Mouse (Mus musculus) 3134 (cell line): ENCODE data around the gene Ccnyl1.
A peak's percentile ranks its signal among the peaks of the same experiment; 100 is the strongest.
"Not testable (repeated sequence)": the region's sequence is repeated elsewhere in the genome, so short reads cannot be mapped to it uniquely, and the experiment has no call there.

Experiments used
- DNase-seq: peaks from one replicate; pipeline ENCODE4 v3.0.0-alpha.2; 2011; ENCODE audit warnings: low spot score; ENCODE audit not compliant: insufficient read length; ENCODE audit errors: extremely low read depth

Gene Ccnyl1

DNA sequence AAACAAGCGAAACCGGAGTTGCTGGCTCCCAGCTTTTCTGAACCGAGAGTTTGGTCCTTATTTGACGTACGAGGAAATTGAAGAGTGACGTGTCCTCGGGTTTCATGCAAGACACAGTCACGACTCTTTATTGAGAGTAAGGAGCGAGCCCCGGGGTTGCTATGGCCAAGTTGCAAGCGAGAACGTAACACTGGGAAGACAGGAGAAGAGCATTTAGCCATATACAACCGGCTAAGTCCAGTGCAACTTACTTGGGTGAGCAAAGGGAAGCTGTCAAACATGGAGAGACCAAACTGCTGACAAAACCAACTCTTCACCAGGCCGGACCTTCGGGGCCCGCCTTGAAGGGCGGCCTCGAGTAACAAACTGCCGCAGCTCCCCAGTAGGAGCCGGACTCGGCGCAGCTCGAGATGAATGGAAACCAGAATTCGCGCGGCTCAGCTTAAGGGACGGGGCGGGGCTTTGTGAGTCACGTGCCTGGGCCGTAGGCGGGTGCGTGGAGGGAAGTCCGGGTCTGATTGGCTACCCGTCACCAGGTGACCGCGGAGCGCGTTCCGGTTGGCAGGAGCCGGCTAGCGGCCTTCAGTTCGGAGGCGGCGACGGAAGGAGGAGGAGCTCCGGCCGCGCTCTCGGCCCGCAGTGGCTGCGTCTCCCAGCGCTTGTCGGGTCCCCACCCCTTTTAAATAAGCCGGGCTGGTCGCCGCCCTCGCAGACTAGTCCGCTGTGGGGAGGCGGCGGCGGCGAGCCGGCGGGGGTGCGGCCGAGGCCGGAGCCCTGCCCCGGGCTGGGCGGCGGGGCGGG, at the start of gene Ccnyl1:
Gene Ccnyl1 (plus strand): TSS at position 243 of the 801 bp plus-strand sequence.
- peak; percentile 100 for DNase-seq

DNA sequence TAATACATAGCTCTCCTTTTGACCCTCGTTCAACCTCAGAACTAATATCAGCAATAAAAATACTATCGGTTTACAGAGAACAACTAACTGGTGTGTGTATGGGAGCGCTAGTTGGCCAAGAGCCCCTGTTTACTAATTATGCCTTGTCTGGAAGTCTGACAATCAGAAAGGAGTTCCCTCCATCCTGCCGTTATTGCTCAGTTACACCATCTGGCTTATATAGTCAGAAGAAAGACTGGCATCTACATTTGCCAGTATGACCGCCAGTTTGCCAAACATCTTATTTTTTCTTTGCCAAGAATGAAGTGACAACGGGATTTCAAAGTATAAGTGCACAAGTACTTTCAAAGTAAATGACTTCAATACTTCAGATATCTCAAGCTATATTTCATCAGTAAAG, 49.2 kb upstream of the Ccnyl1 start:
- DNase-seq, result no peak

DNA sequence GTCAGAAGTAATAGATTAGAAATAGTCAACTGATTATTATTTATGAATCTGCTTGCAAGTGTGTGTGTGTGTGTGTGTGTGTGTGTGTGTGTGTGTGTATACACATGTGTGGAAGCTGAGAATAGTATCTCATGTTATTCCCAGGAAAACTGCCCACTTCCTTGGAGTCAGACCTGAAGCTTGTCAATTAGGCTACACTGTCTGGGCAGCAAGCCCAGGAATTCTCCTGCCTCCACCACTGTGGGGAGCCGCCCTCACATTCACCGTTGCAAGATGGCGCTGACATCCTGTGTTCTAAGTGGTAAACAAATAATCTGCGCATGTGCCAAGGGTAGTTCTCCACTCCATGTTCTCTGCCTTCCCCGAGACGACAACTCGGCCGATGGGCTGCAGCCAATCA, 47.7 kb upstream of the Ccnyl1 start:
- not testable (repeated sequence) for DNase-seq

DNA sequence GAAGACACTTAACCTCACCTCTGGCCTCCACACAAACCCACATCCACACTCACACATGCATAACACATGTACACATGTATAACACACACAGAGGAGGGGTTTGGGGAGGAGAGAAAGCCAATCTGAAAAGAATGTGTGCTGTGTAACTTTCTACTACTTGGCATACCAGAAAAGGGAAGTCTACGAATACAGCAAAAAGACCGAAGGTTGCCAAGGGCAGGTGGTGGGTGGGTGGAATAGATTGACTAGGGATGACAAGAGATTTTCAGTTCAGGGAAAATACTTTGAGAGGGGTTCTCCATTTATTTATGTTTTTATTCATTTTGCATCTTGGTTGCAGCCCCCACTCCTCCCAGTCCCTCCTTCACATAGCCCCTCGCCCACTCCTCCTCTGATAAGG, 45.7 kb upstream of the Ccnyl1 start:
- no peak for DNase-seq

DNA sequence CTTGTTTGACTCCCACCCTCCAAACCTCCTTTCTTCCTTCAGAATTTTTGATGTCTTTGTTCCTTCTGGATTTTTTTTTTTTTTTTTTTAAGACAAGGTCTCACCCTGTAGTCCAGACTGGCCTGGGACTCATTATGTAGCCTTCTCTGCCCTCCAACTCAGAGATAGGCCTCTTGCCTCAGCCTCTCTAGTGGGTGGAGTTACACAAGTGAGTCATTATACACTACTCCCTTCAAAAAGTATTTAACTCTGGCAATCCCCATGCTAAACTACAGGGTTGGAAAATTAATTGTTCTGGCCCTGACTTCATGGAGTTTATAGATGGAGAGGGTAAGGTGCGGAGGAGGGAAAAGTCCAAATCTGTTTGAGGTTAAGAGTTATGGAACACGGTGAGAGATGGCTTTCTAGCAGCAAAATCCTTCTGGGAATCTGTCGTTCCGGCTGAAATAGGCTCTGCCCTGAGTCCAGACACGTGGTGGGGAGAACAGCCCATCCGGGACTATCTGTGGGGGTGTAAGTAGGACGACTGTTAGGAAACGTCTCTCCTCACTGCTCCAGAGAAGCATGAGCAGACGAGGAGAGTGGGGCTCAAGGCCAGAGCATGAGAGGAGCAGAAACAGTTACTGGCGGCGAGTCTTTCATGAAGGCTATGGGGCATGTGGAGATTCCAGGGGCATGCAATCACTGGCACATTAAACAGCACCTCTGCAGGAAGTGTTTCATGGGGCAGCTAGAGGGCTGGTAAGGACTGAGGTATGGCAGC, 40.7 kb upstream of the Ccnyl1 start:
- DNase-seq, result no peak

DNA sequence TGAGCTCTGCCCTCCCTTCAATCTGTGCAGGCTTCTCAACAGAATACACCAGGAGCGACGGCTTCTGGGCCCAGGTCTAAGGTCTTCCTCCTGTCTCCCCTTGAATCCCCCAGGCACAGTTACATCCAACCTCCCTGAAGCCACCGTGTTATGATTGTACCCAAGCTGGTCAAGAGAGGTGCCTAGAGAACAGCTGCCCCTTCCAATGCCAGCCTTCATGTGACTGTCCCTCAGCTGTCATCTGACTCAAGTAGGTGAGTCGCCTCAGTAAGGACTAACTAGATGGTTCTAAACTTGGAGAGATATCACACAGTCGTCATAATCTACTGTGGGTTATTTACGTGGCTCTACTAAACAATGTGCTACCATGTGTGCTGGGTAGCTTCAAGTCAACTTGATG, 36.6 kb upstream of the Ccnyl1 start:
- no peak for DNase-seq

DNA sequence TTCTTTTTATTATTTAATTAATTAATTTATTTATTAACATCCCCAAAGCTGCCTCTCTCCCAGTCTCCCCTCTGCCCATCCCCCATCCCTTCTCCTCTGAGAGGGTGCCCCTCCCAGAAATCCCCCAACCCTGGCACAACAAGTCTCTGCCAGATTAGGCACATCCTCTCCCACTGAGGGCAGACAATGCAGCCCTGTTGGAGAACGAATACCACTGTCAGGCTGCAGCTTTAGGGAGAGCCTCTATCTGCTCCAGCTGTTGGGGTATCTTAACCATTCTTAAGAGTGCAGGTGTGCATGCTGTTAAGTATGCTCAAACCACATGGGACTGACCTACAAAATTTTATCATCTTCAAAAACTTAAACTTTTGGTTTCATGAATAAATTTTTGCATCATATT, 34.8 kb upstream of the Ccnyl1 start:
- DNase-seq, result no peak

DNA sequence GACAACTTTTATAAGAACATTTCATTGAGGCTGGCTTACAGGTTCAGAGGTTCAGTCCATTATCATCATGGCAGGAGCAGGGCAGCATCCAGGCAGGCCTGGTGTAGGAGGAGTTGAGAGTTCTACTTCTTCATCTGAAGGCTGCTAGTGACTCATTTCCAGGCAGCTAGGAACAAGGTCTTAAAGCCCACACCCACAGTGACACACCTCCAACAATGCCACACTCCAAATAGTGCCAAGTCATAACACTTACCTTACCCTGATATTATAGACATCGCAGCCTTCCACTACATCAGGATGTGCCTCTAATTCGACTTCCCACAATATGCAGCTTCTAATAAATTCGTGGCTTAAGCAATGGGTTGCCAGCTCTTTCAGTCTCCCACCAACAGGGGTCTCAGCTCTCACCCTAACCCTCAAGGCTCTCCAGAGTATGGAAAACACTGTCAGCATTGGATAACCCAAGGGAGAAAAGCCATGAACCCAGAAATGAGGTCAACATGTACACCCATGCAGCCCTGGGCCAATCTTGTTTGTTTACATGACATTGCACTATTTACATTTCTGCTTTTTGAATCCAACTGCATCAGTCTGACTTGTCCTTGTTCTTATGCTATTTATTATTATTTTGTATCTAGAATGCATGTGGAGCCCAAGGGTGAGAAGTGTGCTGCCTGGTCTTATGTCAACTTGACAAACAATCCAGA, 33.7 kb upstream of the Ccnyl1 start:
- DNase-seq, result no peak

DNA sequence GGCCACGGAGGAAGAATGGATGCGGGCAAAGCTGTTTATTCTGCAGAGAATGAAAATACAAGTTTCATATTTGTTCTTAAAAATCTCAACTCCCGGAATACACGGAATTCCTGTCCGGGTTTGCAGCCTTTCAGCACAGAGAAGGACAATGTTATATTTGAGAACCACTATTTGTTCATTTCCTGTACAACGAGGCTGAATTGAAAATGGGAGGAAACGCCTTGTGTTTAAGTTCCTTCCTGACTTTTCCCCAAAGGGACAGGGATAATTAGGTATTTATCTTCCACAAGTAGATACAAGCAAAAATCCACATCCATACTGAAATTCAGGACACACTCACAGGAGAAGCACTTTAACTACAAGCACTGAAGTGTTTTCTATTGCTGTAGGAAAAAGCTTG, 31.4 kb upstream of the Ccnyl1 start:
- DNase-seq, result no peak

DNA sequence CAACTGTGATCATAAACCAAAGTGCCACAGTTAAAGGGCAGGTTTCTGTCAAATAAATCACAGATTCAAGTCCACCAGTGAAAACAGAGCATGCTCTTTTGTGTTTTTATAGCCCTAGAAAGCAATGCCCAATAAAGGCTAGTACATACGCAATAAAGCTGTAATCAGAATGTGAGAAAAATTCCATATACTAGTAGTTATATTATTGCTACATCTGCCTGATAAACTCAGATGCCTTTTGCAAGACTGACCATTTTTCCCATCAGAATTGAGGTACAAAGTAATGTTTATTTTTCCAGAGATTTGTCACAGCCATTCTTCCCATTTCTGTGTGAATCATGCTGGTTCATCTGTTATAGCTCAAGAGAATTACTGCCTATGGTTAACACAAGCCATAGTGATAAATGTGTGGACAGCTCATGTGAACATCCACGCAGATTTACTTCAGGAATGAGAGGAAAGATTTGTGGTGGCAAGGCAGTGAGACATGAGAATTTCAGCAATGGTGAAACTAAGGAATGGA, 23.1 kb upstream of the Ccnyl1 start:
- DNase-seq, result no peak

DNA sequence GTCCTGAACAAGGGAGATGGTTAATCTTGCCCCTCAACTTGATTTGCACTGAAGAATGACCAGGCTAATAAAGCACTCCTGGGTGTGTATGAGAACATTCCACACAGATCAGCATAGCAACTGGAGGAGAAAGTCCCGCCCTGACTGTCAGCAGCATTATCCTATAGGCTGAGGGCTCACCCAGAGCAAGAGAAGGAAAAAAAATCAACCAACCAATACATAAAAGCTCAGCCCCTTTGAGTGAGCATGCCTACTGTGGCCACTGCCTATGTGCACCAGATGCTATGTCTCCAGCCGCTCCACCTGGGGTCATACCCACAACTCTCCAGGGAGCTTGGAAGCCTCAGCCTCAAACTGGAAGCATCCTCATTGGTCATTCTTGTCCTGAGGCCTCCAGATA, 20.8 kb upstream of the Ccnyl1 start:
- DNase-seq, result peak; percentile 22

DNA sequence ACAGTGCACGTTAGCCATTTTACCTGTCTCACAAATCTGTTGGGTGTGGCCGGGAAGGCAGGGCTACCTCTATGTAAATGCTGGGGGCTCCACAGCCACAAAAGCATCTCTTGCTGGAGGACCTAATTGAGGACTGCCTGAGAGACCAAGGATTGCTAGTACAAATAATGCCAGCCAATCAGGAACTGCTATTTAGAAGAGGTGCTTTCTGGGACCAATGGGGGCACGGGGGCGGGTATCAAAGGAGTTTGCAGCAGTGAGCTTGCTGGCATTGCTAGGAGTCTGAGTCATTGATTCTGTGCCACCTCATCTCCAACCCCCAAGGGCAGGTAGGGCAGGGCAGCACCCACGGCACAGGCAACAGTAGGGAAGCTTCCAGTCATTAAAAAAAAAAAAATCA, 16.3 kb upstream of the Ccnyl1 start:
- DNase-seq, result no peak

DNA sequence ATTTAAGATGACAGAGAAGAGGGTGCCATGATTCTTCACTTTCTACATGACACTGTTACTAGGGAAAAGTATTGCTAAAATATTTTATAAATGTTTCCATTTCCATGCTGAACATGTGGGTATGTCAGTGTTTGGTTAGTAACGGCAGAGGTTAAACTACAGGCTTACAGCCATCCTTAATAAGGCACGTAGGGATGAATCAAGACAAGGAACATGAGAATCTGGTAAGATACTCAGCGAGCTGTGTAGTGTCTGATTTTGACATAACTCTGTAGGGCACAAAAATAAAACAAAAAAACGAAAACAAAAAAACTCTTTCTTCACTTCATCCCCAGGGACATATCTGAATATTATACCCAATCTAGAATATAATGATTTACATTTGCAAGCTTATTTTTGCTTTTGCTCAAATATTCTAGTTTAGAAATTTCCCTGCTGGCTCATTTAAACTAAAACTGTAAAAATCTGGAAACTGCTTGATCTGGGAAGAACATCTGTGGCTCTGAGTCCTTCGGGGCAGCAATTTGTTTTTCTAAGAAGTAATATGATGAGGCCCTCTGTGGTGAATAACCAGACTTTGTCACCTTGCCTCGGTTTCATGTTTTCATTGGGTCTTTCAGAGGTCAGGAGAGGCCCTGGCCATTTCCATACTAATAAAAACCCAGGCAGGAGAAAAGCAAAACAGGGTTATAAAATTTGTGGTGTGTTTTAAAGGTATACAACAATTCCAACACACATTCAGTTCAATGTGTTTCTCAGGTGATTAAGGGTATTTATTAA, 14.0 kb upstream of the Ccnyl1 start:
- DNase-seq, result no peak

DNA sequence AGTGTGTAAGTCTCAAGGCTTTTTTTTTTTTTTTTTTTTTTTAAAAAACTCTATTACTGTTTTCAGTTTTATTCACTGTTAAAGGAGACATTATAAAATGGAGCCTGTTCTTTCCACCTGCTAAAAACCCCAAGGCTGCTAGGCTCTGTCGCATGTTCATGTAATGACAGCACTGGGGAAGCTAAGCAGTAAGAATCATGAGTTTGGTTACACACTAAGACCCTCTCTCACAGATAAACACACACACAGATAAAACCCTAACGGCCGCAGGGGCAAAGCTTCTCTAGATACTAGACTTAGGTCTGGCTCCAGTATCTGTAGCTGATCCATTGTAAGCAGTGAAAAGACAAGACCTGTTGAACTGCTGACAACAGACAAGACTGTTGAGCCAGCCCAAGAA, 8.8 kb upstream of the Ccnyl1 start:
- DNase-seq, result no peak

DNA sequence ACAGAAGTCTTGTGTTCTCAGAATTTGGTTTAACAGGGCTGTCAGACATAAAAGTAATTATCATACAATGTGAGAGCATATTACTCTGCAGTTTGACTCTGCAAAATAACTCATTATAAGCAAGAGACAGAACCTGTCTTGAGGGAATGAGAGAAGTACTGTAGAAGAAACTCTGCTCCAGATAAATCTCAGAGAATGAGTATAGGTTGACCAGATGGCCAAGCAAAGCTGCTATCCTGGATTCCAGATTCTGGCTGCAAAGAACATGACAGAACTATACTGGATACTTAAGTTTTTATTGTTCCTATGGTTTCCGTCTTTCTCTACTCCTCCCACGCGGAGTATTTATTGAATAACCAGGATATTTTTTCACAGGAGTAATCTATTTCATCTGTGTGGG, 7.2 kb upstream of the Ccnyl1 start:
- DNase-seq, result no peak

DNA sequence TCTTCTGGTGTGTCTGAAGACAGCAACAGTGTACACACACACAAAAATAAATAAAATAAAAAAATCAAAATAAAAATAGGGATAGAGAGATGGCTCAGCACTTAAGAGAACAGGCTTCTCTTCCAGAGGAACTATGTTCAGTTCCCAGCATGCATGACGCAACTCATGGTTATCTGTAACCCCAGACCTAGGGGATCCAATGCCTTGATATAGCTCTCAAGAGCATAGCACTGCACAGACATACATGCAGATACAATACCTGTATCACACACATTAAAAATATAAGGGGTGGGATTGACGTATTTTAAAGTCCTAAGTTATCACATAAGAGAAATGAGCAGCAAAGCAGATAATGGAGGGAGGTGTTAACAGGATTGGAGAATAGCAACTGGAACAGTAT, 5.8 kb upstream of the Ccnyl1 start:
- DNase-seq, result no peak

DNA sequence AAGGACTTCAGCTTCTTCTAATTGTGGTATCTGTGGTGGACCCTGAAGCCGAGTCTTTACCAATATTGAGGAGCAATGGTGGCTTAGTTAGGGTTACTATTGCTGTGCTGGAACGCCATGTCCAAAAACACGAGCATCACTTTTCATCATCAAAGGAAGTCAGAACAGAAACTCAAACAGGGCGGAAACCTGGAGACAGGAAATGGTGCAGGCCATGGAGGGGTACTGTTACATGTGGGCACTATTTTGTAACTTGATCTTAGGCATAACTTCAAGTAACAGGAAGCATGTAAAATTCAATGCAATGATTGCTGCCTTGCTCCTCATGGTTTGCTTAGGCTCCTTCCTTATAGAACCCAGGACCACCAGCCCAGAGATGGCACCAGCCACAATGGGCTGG, 2.2 kb upstream of the Ccnyl1 start:
- no peak for DNase-seq

DNA sequence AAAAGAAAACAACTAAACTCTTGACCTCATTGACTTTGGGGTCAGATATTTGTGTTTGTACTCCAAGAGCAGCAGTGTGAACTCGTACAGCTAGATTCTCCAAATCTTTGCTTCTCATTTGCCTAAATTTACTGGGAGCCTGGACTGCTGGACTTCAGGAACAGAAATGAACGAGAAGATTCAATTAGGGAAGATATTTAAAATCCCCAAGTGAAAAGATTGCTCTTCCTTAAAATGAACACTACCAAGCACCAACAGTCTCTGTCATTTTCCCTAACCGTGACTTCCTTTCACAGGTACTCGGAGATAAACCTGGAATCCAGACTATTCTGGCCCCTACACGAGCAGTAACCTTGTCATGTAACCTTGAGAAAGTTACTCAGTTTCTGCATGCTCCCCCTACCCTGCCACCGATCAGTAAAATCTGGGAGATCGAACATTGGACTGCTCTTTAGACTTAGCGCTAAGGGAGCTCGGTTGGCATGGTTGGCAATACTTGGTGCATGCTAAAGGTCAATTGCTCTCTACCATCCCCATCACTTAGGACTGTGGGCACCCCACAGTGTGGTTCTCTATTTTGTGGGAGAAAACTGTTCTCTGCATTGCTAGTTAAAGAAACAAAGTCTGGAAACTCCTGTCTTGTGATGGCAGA, 568 bp upstream of the Ccnyl1 start:
- DNase-seq, result no peak

DNA sequence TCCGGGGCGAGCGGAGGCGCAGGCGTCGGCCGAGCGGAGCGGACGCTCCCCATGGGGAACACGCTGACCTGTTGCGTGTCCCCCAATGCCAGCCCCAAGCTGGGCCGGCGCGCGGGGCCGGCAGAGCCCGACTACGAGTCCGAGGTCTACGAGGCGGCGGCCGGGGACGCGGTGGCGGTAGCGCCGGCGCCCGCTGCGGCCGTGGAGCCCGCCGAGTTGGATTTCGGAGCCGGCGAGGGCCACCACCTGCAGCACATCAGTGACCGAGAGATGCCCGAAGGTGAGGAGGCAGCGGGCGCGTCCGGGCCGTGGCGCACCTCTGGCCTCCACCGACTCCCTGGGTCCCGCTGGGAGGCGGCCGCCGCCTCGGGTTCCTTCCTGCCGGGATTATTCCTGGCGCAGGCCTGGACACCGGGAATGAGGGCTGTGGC, 881 bp downstream of the Ccnyl1 start:
- DNase-seq, result peak; percentile 74

DNA sequence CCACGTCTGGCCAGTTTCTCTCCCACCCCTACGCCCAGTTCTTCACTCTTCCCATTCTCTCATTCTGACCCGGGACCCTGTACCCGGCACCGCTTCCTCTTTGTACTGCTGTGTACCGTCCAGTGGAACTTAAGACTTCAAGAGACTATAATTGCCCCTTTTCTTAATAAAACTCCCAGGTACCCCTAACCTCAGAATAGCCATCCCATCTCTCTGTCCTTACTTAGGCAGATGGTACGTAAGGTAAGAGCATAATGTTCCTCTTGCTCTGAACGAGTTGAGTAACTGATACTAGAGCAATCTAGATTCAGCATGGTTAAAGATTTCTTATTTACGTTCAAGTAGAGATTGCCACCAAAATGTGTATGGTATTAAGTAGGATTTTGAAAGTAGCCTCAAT, 1.3 kb downstream of the Ccnyl1 start:
- DNase-seq, result no peak
